Mouse (Mus musculus): ENCODE results near the gene H1foo.

DNA sequence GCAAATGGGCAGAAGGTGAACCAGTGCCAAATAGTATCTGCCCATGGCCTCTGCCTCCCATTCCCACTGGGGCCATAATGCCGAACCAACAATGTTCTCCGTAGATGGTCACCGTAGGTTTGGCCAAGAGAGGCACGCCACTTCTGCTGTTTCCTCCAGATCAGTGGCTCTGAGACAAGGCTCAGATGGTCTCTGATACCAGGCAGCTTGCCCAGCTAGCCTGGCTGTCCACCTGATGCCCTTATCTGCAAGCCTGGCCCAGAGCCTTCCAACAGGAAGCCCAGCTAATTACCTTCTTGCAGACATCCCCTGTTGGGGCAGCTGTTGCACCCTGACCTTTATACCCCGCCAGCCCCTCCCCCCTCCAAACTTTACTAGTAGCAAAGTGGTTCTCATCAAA, 23.3 kb downstream of the H1foo start:
- TF ChIP-seq CTCF (IDR thresholded peaks at IDR 0.05; ENCODE audit: borderline replicate concordance, insufficient read depth, low read length) (no peak), POLR2A (IDR thresholded peaks at IDR 0.05; ENCODE audit: low read depth, low read length) (no peak)

Measured in embryonic fibroblast, embryonic 13.5 days (primary cell).